In the genomic region with DNA sequence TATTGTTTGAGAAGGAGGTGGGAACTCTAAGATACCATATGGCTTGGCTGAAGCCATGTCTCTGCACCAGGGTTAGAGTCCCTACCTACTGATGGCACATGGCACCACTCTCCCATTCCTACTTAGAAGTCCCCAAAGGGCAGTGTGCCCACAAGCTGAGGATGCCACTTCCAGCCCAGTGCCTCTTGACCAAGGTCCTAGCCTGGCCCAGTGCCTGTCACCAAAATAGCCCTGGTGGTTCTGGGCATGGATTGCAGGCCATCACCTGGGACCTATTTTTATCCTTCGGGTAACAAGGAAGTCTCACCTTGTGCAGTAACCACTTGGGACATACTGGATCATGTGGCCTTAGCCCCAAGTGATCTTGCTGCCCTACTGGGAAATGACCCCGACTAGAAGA, we compare ENCODE assay signal across 18 mouse cellular contexts. TPM values are rescaled to one million over a fixed set of nuclear protein-coding genes. Genes with fewer than 3 reads are reported as not detected.
DNase-seq lines count a peak whose midpoint lies in the region; ATAC-seq lines count a peak whose summit lies in the region.
"Had no signal": no experiment of that assay in that cellular context is flagged by ENCODE, and none has a peak within 500 bp of the region (broad histone marks: within the 10 kb centered on the region; RNA-seq: fewer than 3 reads in every experiment).

No protein-coding gene starts in this region.

- H3K9me3 ChIP-seq in midbrain, embryonic 11.5 days (ENCODE audit: control insufficient read depth, low read length), result no peaks in the 10 kb centered on the region
- H3K9me3 ChIP-seq in midbrain, embryonic 13.5 days, result no peaks in the 10 kb centered on the region
- no peaks in the 10 kb centered on the region for H3K9me3 ChIP-seq in heart, embryonic 13.5 days
- H3K9me3 ChIP-seq: embryonic facial prominence, embryonic 12.5 days; hindbrain, embryonic 12.5 days; limb, embryonic 12.5 days; liver, embryonic 15.5 days; midbrain, embryonic 10.5 days had no signal

- H3K27ac ChIP-seq in midbrain, embryonic 11.5 days (ENCODE audit: low read depth, low read length), result no peak overlapping the region
- H3K27ac ChIP-seq in midbrain, embryonic 13.5 days, result no peak overlapping the region
- peak overlapping the region; percentile 99 for H3K27ac ChIP-seq in heart, embryonic 13.5 days (replicated peaks)
- H3K27ac ChIP-seq: embryonic facial prominence, embryonic 12.5 days; hindbrain, embryonic 12.5 days; limb, embryonic 12.5 days; liver, embryonic 15.5 days; midbrain, embryonic 10.5 days had no signal

- H3K4me3 ChIP-seq in midbrain, embryonic 11.5 days (ENCODE audit: low read depth, low read length), result no peak overlapping the region
- no peak overlapping the region for H3K4me3 ChIP-seq in midbrain, embryonic 13.5 days (replicated peaks)
- no peak overlapping the region for H3K4me3 ChIP-seq in heart, embryonic 13.5 days
- H3K4me3 ChIP-seq: embryonic facial prominence, embryonic 12.5 days; hindbrain, embryonic 12.5 days; limb, embryonic 12.5 days; liver, embryonic 15.5 days; midbrain, embryonic 10.5 days had no signal

- H3K4me1 ChIP-seq in midbrain, embryonic 11.5 days (ENCODE audit: control insufficient read depth, insufficient read depth, low read length), result no peaks in the 10 kb centered on the region
- no peaks in the 10 kb centered on the region for H3K4me1 ChIP-seq in midbrain, embryonic 13.5 days (replicated peaks)
- H3K4me1 ChIP-seq in heart, embryonic 13.5 days, result peaks cover 96% of the 10 kb centered on the region
- H3K4me1 ChIP-seq: liver, embryonic 15.5 days had no signal

- no peak overlapping the region for H3K4me2 ChIP-seq in midbrain, embryonic 11.5 days
- no peak overlapping the region for H3K4me2 ChIP-seq in midbrain, embryonic 13.5 days (replicated peaks)
- H3K4me2 ChIP-seq in heart, embryonic 13.5 days, result peak overlapping the region; percentile 68
- H3K4me2 ChIP-seq: embryonic facial prominence, embryonic 12.5 days; hindbrain, embryonic 12.5 days; limb, embryonic 12.5 days; liver, embryonic 15.5 days had no signal

- H3K27me3 ChIP-seq in midbrain, embryonic 11.5 days (ENCODE audit: control insufficient read depth, insufficient read depth, low read length), result no peaks in the 10 kb centered on the region
- no peaks in the 10 kb centered on the region for H3K27me3 ChIP-seq in midbrain, embryonic 13.5 days
- H3K27me3 ChIP-seq in heart, embryonic 13.5 days (replicated peaks), result no peaks in the 10 kb centered on the region
- H3K27me3 ChIP-seq: embryonic facial prominence, embryonic 12.5 days; hindbrain, embryonic 12.5 days; limb, embryonic 12.5 days; liver, embryonic 15.5 days had no signal

- ATAC-seq in midbrain, embryonic 11.5 days (ENCODE audit: low FRiP score), result no peak
- no peak for ATAC-seq in midbrain, embryonic 13.5 days
- no peak for ATAC-seq in heart, embryonic 13.5 days (ENCODE audit: extremely low read depth, insufficient number of reproducible peaks, low FRiP score, low TSS enrichment)
- ATAC-seq: intestine, postnatal 0 days had no signal

- DNase-seq in midbrain, embryonic 11.5 days (ENCODE audit: low spot score, missing footprints), result peak; percentile 47
- DNase-seq in gastrocnemius, postnatal 25 days, result peak; percentile 80
- peak; percentile 88 for DNase-seq in skeletal muscle tissue, adult 2 months (ENCODE audit: low read depth, low spot score)
- DNase-seq in urinary bladder, postnatal 25 days (ENCODE audit: low spot score), result no peak
- no peak for DNase-seq in thymus, adult 18-20 months
- DNase-seq in right cerebral cortex, postnatal 4 days, result no peak
- DNase-seq: adrenal gland, postnatal 10 days; kidney, postnatal 36 days had no signal

- H3K9ac ChIP-seq in midbrain, embryonic 11.5 days (ENCODE audit: low read length), result no peak overlapping the region
- no peak overlapping the region for H3K9ac ChIP-seq in midbrain, embryonic 13.5 days (replicated peaks)
- peak overlapping the region; percentile 78 for H3K9ac ChIP-seq in heart, embryonic 13.5 days
- H3K9ac ChIP-seq: embryonic facial prominence, embryonic 12.5 days; hindbrain, embryonic 12.5 days; limb, embryonic 12.5 days; liver, embryonic 15.5 days had no signal

- no peaks in the 10 kb centered on the region for H3K36me3 ChIP-seq in midbrain, embryonic 11.5 days (ENCODE audit: control insufficient read depth, insufficient read depth, low read length)
- no peaks in the 10 kb centered on the region for H3K36me3 ChIP-seq in midbrain, embryonic 13.5 days
- H3K36me3 ChIP-seq in heart, embryonic 13.5 days, result no peaks in the 10 kb centered on the region
- H3K36me3 ChIP-seq: embryonic facial prominence, embryonic 12.5 days; hindbrain, embryonic 12.5 days; limb, embryonic 12.5 days; liver, embryonic 15.5 days; midbrain, embryonic 10.5 days had no signal

- WGBS in midbrain, embryonic 11.5 days, result 84% methylated on average over 2 of the region's 2 CpGs
- WGBS in midbrain, embryonic 13.5 days, result 84% methylated on average over 2 of the region's 2 CpGs
- 37% methylated on average over 2 of the region's 2 CpGs for WGBS in heart, embryonic 13.5 days

RNA-seq across cellular contexts. Expression of a gene that starts 16.3 kb away (rescaled TPM):
- not detected in 2 replicates for polyA plus RNA-seq in midbrain, embryonic 11.5 days (2014; fragmentation: Nextera tagmentation; extraction: Ambion mirVana)
- not detected in 2 replicates for polyA plus RNA-seq in midbrain, embryonic 13.5 days (2015; fragmentation: Nextera tagmentation; extraction: Ambion mirVana)
- total RNA-seq in gastrocnemius, postnatal 25 days (2021), result not detected
- 18.2 and 18.4 TPM in 2 replicates for polyA plus RNA-seq in heart, embryonic 13.5 days (2015; fragmentation: Nextera tagmentation; extraction: Ambion mirVana)
- total RNA-seq: layer of hippocampus, postnatal 14 days had no signal
- polyA plus RNA-seq: embryonic facial prominence, embryonic 12.5 days; hindbrain, embryonic 12.5 days; intestine, postnatal 0 days; limb, embryonic 12.5 days; midbrain, embryonic 10.5 days; urinary bladder, adult 2 months had no signal

RNA-seq across cellular contexts. Expression of a gene that starts 16.7 kb away (rescaled TPM):
- polyA plus RNA-seq in midbrain, embryonic 11.5 days (2014; fragmentation: Nextera tagmentation; extraction: Ambion mirVana), result 17.2 and 17.3 TPM in 2 replicates
- polyA plus RNA-seq in midbrain, embryonic 13.5 days (2015; fragmentation: Nextera tagmentation; extraction: Ambion mirVana), result 17.4 and 19.8 TPM in 2 replicates
- 1 to 10 TPM; 2.8 to 2.9 TPM for total RNA-seq in gastrocnemius, postnatal 25 days (2021)
- 7.1 and 7.3 TPM in 2 replicates for polyA plus RNA-seq in heart, embryonic 13.5 days (2015; fragmentation: Nextera tagmentation; extraction: Ambion mirVana)

RNA-seq across cellular contexts. Expression of a gene that starts 23.2 kb away (rescaled TPM):
- polyA plus RNA-seq in midbrain, embryonic 11.5 days (2014; fragmentation: Nextera tagmentation; extraction: Ambion mirVana), result 2.2 and 3.1 TPM in 2 replicates
- polyA plus RNA-seq in midbrain, embryonic 13.5 days (2015; fragmentation: Nextera tagmentation; extraction: Ambion mirVana), result 2.8 and 3.3 TPM in 2 replicates
- 1 to 10 TPM; 3.8 to 6.2 TPM for total RNA-seq in gastrocnemius, postnatal 25 days (2021)
- polyA plus RNA-seq in heart, embryonic 13.5 days (2015; fragmentation: Nextera tagmentation; extraction: Ambion mirVana), result 285 and 323 TPM in 2 replicates

RNA-seq across cellular contexts. Expression of a gene that starts 33.8 kb away (rescaled TPM):
- polyA plus RNA-seq in midbrain, embryonic 11.5 days (2014; fragmentation: Nextera tagmentation; extraction: Ambion mirVana), result 95.2 and 95.7 TPM in 2 replicates
- polyA plus RNA-seq in midbrain, embryonic 13.5 days (2015; fragmentation: Nextera tagmentation; extraction: Ambion mirVana), result 137 and 141 TPM in 2 replicates
- total RNA-seq in gastrocnemius, postnatal 25 days (2021), result 10 to 100 TPM; 27.3 to 33.1 TPM
- 186 and 228 TPM in 2 replicates for polyA plus RNA-seq in heart, embryonic 13.5 days (2015; fragmentation: Nextera tagmentation; extraction: Ambion mirVana)

Comparison
In these comparisons a context has a peak if more than half of its experiments do, and no peak if none do; other contexts are left out.
1. DNase-seq: peak in midbrain, embryonic 11.5 days (single experiment), gastrocnemius, postnatal 25 days (single experiment) and skeletal muscle tissue, adult 2 months (single experiment); none in urinary bladder, postnatal 25 days (single experiment), thymus, adult 18-20 months (0 of 2) and right cerebral cortex, postnatal 4 days (single experiment).
2. RNA of a gene that starts 16.3 kb away (polyA plus RNA-seq): 18.2 to 18.4 TPM in heart, embryonic 13.5 days; not detected in midbrain, embryonic 11.5 days and not detected in midbrain, embryonic 13.5 days; every median in the first group is over 10 times any median in the second.
3. RNA of a gene that starts 23.2 kb away (polyA plus RNA-seq): 285 to 323 TPM in heart, embryonic 13.5 days; 2.8 to 3.3 TPM in midbrain, embryonic 13.5 days and 2.2 to 3.1 TPM in midbrain, embryonic 11.5 days; every median in the first group is over 10 times any median in the second.